Mouse (Mus musculus) MEL (cell line): ENCODE measurements around the gene Patz1. TPM values are rescaled to one million over a fixed set of nuclear protein-coding genes. Genes with fewer than 3 reads are reported as not detected.
A peak's percentile ranks its signal among the peaks of the same experiment; 100 is the strongest.

ENCODE experiments used
- DNase-seq: peaks from one replicate; pipeline ENCODE4 v3.0.0; 2011; ENCODE audit warnings: low read depth, low spot score
- H3K27ac ChIP-seq: 2 replicates; pipeline ENCODE4 v1.5.1; 2012; ENCODE audit warnings: low read depth, mild to moderate bottlenecking, control low read depth, low read length, moderate library complexity; ENCODE audit not compliant: control insufficient read depth
- H3K27me3 ChIP-seq, 2 experiments: fragments of 150-350 bp in 1 of 2; sonication (generic) in 1 of 2; 2 replicates each; pipeline ENCODE4 v1.6.1; 2012; ENCODE audit warnings: low read length in 2 of 2, mild to moderate bottlenecking in 2 of 2, improper control_type of control experiment in 1 of 2, moderate library complexity in 1 of 2; ENCODE audit not compliant: insufficient read depth in 2 of 2, control insufficient read depth in 1 of 2
- H3K36me3 ChIP-seq, 2 experiments: 2 replicates each; pipeline ENCODE4 v1.6.1; 2012 to 2014; ENCODE audit warnings: low read length in 2 of 2, improper control_type of control experiment in 1 of 2, inconsistent platforms in 1 of 2, mild to moderate bottlenecking in 1 of 2; ENCODE audit not compliant: insufficient read depth in 2 of 2, control insufficient read depth in 1 of 2
- H3K4me1 ChIP-seq, 2 experiments: fragments of 150-350 bp in 1 of 2; sonication (generic) in 1 of 2; 2 replicates each; pipeline ENCODE4 v1.6.1; 2012; ENCODE audit warnings: low read length in 2 of 2, improper control_type of control experiment in 1 of 2, mild to moderate bottlenecking in 1 of 2; ENCODE audit not compliant: insufficient read depth in 2 of 2, control insufficient read depth in 1 of 2
- H3K4me3 ChIP-seq, 2 experiments: fragments of 150-350 bp in 1 of 2; sonication (generic) in 1 of 2; 2 replicates each; pipeline ENCODE4 v1.5.1; 2012; ENCODE audit warnings: low read depth in 2 of 2, low read length in 2 of 2, mild to moderate bottlenecking in 2 of 2, moderate library complexity in 2 of 2, control low read depth in 1 of 2, improper control_type of control experiment in 1 of 2; ENCODE audit not compliant: control insufficient read depth in 1 of 2, insufficient read depth in 1 of 2
- H3K79me2 ChIP-seq: 2 replicates; pipeline ENCODE4 v1.6.1; 2012; ENCODE audit warnings: mild to moderate bottlenecking, low read length, moderate library complexity; ENCODE audit not compliant: control insufficient read depth, poor library complexity, insufficient read depth
- H3K9ac ChIP-seq: 2 replicates; pipeline ENCODE4 v1.6.1; 2012; ENCODE audit warnings: low read depth, mild to moderate bottlenecking, control low read depth, low read length, moderate library complexity; ENCODE audit not compliant: control insufficient read depth, poor library complexity, severe bottlenecking
- H3K9me3 ChIP-seq: fragments of 150-350 bp; sonication (generic); replicated peaks from 2 replicates; pipeline ENCODE4 v1.6.1; 2012; ENCODE audit warnings: mild to moderate bottlenecking, low read length, improper control_type of control experiment, moderate library complexity; ENCODE audit not compliant: insufficient read depth
- BHLHE40 ChIP-seq: IDR thresholded peaks from 2 replicates; pipeline ENCODE4 v1.6.1; 2012; ENCODE audit warnings: low read depth, mild to moderate bottlenecking, inconsistent platforms, low read length, improper control_type of control experiment, borderline replicate concordance
- CHD1 ChIP-seq: IDR thresholded peaks from 2 replicates; pipeline ENCODE4 v1.6.1; 2012; ENCODE audit warnings: low read depth, mild to moderate bottlenecking, inconsistent platforms, low read length, improper control_type of control experiment
- CTCF ChIP-seq, 3 experiments: IDR thresholded peaks in 2 of 3; conservative IDR thresholded peaks in 1 of 3; 2 replicates each; pipeline ENCODE4 v1.5.1; 2011 to 2012; ENCODE audit warnings: low read length in 3 of 3, low read depth in 2 of 3, mild to moderate bottlenecking in 2 of 3, improper control_type of control experiment in 1 of 3, inconsistent platforms in 1 of 3, mixed read lengths in 1 of 3, moderate library complexity in 1 of 3; ENCODE audit not compliant: control insufficient read depth in 1 of 3, insufficient read depth in 1 of 3, poor library complexity in 1 of 3, severe bottlenecking in 1 of 3
- E2F4 ChIP-seq: IDR thresholded peaks from 2 replicates; pipeline ENCODE4 v1.6.1; 2011; ENCODE audit warnings: low read depth, low read length, improper control_type of control experiment, borderline replicate concordance
- ELF1 ChIP-seq: IDR thresholded peaks from 2 replicates; pipeline ENCODE4 v1.6.1; 2014; ENCODE audit warnings: low read depth, mild to moderate bottlenecking, inconsistent platforms, low read length, improper control_type of control experiment, moderate library complexity
- EP300 ChIP-seq, 2 experiments: IDR thresholded peaks; 2 replicates each; pipeline ENCODE4 v1.6.1; 2011; ENCODE audit warnings: improper control_type of control experiment in 2 of 2, low read length in 2 of 2, low read depth in 1 of 2, mild to moderate bottlenecking in 1 of 2
- ETS1 ChIP-seq: IDR thresholded peaks from 2 replicates; pipeline ENCODE4 v1.6.1; 2012; ENCODE audit warnings: low read depth, mild to moderate bottlenecking, inconsistent platforms, low read length, improper control_type of control experiment, moderate library complexity
- GABPA ChIP-seq: IDR thresholded peaks from 2 replicates; pipeline ENCODE4 v1.6.1; 2012; ENCODE audit warnings: low read depth, mild to moderate bottlenecking, inconsistent platforms, low read length, improper control_type of control experiment, moderate library complexity
- GATA1 ChIP-seq: IDR thresholded peaks from 2 replicates; pipeline ENCODE4 v1.6.1; 2011; ENCODE audit warnings: low read depth, low read length, improper control_type of control experiment
- HCFC1 ChIP-seq: IDR thresholded peaks from 2 replicates; pipeline ENCODE4 v1.6.1; 2012; ENCODE audit warnings: low read depth, mild to moderate bottlenecking, inconsistent platforms, low read length, improper control_type of control experiment, moderate library complexity
- JUND ChIP-seq: IDR thresholded peaks from 2 replicates; pipeline ENCODE4 v1.6.1; 2011; ENCODE audit warnings: low read depth, mild to moderate bottlenecking, improper control_type of control experiment, low read length
- KAT2A ChIP-seq: conservative IDR thresholded peaks from 2 replicates; pipeline ENCODE4 v1.6.1; 2012; ENCODE audit warnings: low read depth, low read length, improper control_type of control experiment, inconsistent platforms
- MAFK ChIP-seq: IDR thresholded peaks from 2 replicates; pipeline ENCODE4 v1.6.1; 2011; ENCODE audit warnings: low read depth, mild to moderate bottlenecking, low read length, improper control_type of control experiment, borderline replicate concordance
- MAX ChIP-seq: IDR thresholded peaks from 2 replicates; pipeline ENCODE4 v1.6.1; 2011; ENCODE audit warnings: low read length, improper control_type of control experiment
- MAZ ChIP-seq: IDR thresholded peaks from 2 replicates; pipeline ENCODE4 v1.6.1; 2012; ENCODE audit warnings: low read depth, mild to moderate bottlenecking, inconsistent platforms, low read length, improper control_type of control experiment
- MEF2A ChIP-seq: IDR thresholded peaks from 2 replicates; pipeline ENCODE4 v1.6.1; 2014; ENCODE audit warnings: low read depth, mild to moderate bottlenecking, inconsistent platforms, low read length, improper control_type of control experiment; ENCODE audit not compliant: poor library complexity, insufficient replicate concordance, severe bottlenecking; ENCODE audit errors: extremely low read depth
- MXI1 ChIP-seq: IDR thresholded peaks from 2 replicates; pipeline ENCODE4 v1.6.1; 2011; ENCODE audit warnings: mild to moderate bottlenecking, low read depth, low read length, improper control_type of control experiment
- MYB ChIP-seq: IDR thresholded peaks from 2 replicates; pipeline ENCODE4 v1.6.1; 2011; ENCODE audit warnings: mild to moderate bottlenecking, low read depth, low read length, improper control_type of control experiment
- MYC ChIP-seq: IDR thresholded peaks from 2 replicates; pipeline ENCODE4 v1.6.1; 2011; ENCODE audit warnings: low read depth, mild to moderate bottlenecking, low read length, improper control_type of control experiment, moderate library complexity
- NELFE ChIP-seq: IDR thresholded peaks from 2 replicates; pipeline ENCODE4 v1.6.1; 2011; ENCODE audit warnings: low read depth, low read length, improper control_type of control experiment
- NRF1 ChIP-seq: IDR thresholded peaks from 2 replicates; pipeline ENCODE4 v1.6.1; 2014; ENCODE audit warnings: low read depth, mild to moderate bottlenecking, inconsistent platforms, low read length, improper control_type of control experiment, moderate library complexity; ENCODE audit not compliant: poor library complexity, insufficient read depth, severe bottlenecking
- POLR2A ChIP-seq, 2 experiments: IDR thresholded peaks; 2 replicates each; pipeline ENCODE4 v1.6.1; 2011 to 2012; ENCODE audit warnings: low read length in 2 of 2, mild to moderate bottlenecking in 2 of 2, control low read depth in 1 of 2, improper control_type of control experiment in 1 of 2, low read depth in 1 of 2, moderate library complexity in 1 of 2; ENCODE audit not compliant: control insufficient read depth in 1 of 2, insufficient read depth in 1 of 2, poor library complexity in 1 of 2
- POLR2AphosphoS2 ChIP-seq: IDR thresholded peaks from 2 replicates; pipeline ENCODE4 v1.6.1; 2011; ENCODE audit warnings: low read length, improper control_type of control experiment
- POLR2AphosphoS5 ChIP-seq: IDR thresholded peaks from 2 replicates; pipeline ENCODE4 v1.6.1; 2012; ENCODE audit warnings: low read depth, borderline replicate concordance, mild to moderate bottlenecking, inconsistent platforms, low read length, moderate library complexity, mixed read lengths
- RAD21 ChIP-seq: IDR thresholded peaks from 2 replicates; pipeline ENCODE4 v1.6.1; 2011; ENCODE audit warnings: mild to moderate bottlenecking, low read depth, low read length, improper control_type of control experiment
- RCOR1 ChIP-seq: IDR thresholded peaks from 2 replicates; pipeline ENCODE4 v1.6.1; 2012; ENCODE audit warnings: low read depth, mild to moderate bottlenecking, inconsistent platforms, low read length, improper control_type of control experiment
- SIN3A ChIP-seq: IDR thresholded peaks from 2 replicates; pipeline ENCODE4 v1.6.1; 2012; ENCODE audit warnings: low read length, improper control_type of control experiment, inconsistent platforms
- SMC3 ChIP-seq: IDR thresholded peaks from 2 replicates; pipeline ENCODE4 v1.6.1; 2011; ENCODE audit warnings: low read depth, low read length, improper control_type of control experiment
- TAL1 ChIP-seq: IDR thresholded peaks from 2 replicates; pipeline ENCODE4 v1.6.1; 2012; ENCODE audit warnings: mild to moderate bottlenecking, inconsistent platforms, low read length, moderate library complexity, mixed read lengths
- TBP ChIP-seq: IDR thresholded peaks from 2 replicates; pipeline ENCODE4 v1.8.0; 2011; ENCODE audit warnings: low read depth, low read length, improper control_type of control experiment
- TCF12 ChIP-seq: IDR thresholded peaks from 2 replicates; pipeline ENCODE4 v1.6.1; 2014; ENCODE audit warnings: low read depth, mild to moderate bottlenecking, inconsistent platforms, low read length, improper control_type of control experiment, moderate library complexity
- UBTF ChIP-seq: IDR thresholded peaks from 2 replicates; pipeline ENCODE4 v1.6.1; 2012; ENCODE audit warnings: low read depth, mild to moderate bottlenecking, inconsistent platforms, low read length, improper control_type of control experiment, moderate library complexity, borderline replicate concordance; ENCODE audit not compliant: insufficient read depth
- USF2 ChIP-seq, 2 experiments: IDR thresholded peaks; 2 replicates each; pipeline ENCODE4 v1.6.1; 2011 to 2012; ENCODE audit warnings: improper control_type of control experiment in 2 of 2, low read length in 2 of 2, borderline replicate concordance in 1 of 2, inconsistent platforms in 1 of 2, low read depth in 1 of 2, mild to moderate bottlenecking in 1 of 2; ENCODE audit not compliant: insufficient read depth in 1 of 2
- ZC3H11A ChIP-seq: IDR thresholded peaks from 2 replicates; pipeline ENCODE4 v1.6.1; 2012; ENCODE audit warnings: low read depth, mild to moderate bottlenecking, inconsistent platforms, low read length, improper control_type of control experiment
- ZKSCAN1 ChIP-seq: IDR thresholded peaks from 2 replicates; pipeline ENCODE4 v1.6.1; 2012; ENCODE audit warnings: low read depth, mild to moderate bottlenecking, inconsistent platforms, low read length, improper control_type of control experiment, moderate library complexity
- ZMIZ1 ChIP-seq: IDR thresholded peaks from 2 replicates; pipeline ENCODE4 v1.6.1; 2012; ENCODE audit warnings: low read depth, mild to moderate bottlenecking, inconsistent platforms, low read length, improper control_type of control experiment, moderate library complexity
- ZNF384 ChIP-seq: IDR thresholded peaks from 2 replicates; pipeline ENCODE4 v1.6.1; 2012; ENCODE audit warnings: low read depth, mild to moderate bottlenecking, inconsistent platforms, low read length, improper control_type of control experiment
- polyA plus RNA-seq, 2 experiments: library from polyadenylated mRNA; stranded (reverse) in 1 of 2; unstranded in 1 of 2; fragments of >175 nt in 1 of 2; fragments of >200 nt in 1 of 2; gene quantifications; 2 replicates each; pipeline versions ENCODE4 v1.2.1 to v1.2.4; 2012; ENCODE audit warnings: low replicate concordance in 2 of 2, low read depth in 1 of 2; ENCODE audit not compliant: insufficient read length in 2 of 2, insufficient read depth in 1 of 2, missing spikeins in 1 of 2
- total RNA-seq: library from RNA; depleted of rRNA; stranded (reverse); fragments of 300-350 nt; gene quantifications from 2 replicates; pipeline ENCODE4 v1.2.3, GENCODE M21; 2012

The Patz1 gene
- total and polyA plus RNA-seq, 3 experiments, result 63.1 to 63.5 TPM; not detected in 1

GRCm38 (mm10) chr11:3287921-3288320 lies 753 bp upstream of the Patz1 start:
- peak overlapping the region; percentile 64 to 67 for H3K4me3 ChIP-seq
- no peak for TF ChIP-seq MAX
- no peak for TF ChIP-seq MXI1
- TF ChIP-seq MYB, result no peak
- no peak for TF ChIP-seq NELFE
- TF ChIP-seq ZMIZ1, result no peak
- no peak for TF ChIP-seq ZNF384
- no peak for TF ChIP-seq USF2 (IDR thresholded peaks at IDR 0.05; ENCODE audit: borderline replicate concordance in 1 of 2, insufficient read depth in 1 of 2, low read depth in 1 of 2, low read length in 2 of 2)
- peak; percentile 67 for TF ChIP-seq GATA1
- TF ChIP-seq MAZ, result no peak
- no peak for TF ChIP-seq SIN3A
- TF ChIP-seq ETS1, result 0 out of 2 replicates have a peak, but pooled peaks have one; percentile 20
- TF ChIP-seq TAL1, result peak; percentile 45
- no peak for TF ChIP-seq KAT2A
- TF ChIP-seq JUND, result no peak
- no peak for TF ChIP-seq CTCF (IDR thresholded peaks at IDR 0.05 in 2 of 3, conservative IDR thresholded peaks at IDR 0.05 in 1 of 3; ENCODE audit: control insufficient read depth in 1 of 3, insufficient read depth in 1 of 3, low read depth in 2 of 3, low read length in 3 of 3, poor library complexity in 1 of 3, severe bottlenecking in 1 of 3)
- no peak for TF ChIP-seq RAD21
- no peak for TF ChIP-seq BHLHE40
- no peak for TF ChIP-seq CHD1
- no peak for TF ChIP-seq ELF1
- peak in 1 of 2 experiments; percentile 69; a peak in 2 of 4 replicates for TF ChIP-seq EP300 (IDR thresholded peaks at IDR 0.05; ENCODE audit: low read depth in 1 of 2, low read length in 2 of 2)
- TF ChIP-seq ZKSCAN1, result no peak
- TF ChIP-seq NRF1, result no peak
- no peak for TF ChIP-seq POLR2AphosphoS2
- no peak for TF ChIP-seq MYC
- no peak for TF ChIP-seq POLR2A (IDR thresholded peaks at IDR 0.05; ENCODE audit: control insufficient read depth in 1 of 2, insufficient read depth in 1 of 2, low read depth in 1 of 2, low read length in 2 of 2, poor library complexity in 1 of 2)
- TF ChIP-seq TBP, result no peak
- no peak for TF ChIP-seq POLR2AphosphoS5
- no peak for TF ChIP-seq MEF2A
- TF ChIP-seq GABPA, result no peak
- peak; percentile 18; the same call in 1 of the 2 replicates for TF ChIP-seq RCOR1
- peak; percentile 34; the same call in 1 of the 2 replicates for TF ChIP-seq TCF12
- TF ChIP-seq E2F4, result no peak
- no peak for TF ChIP-seq MAFK
- TF ChIP-seq HCFC1, result no peak; the same call in 1 of the 2 replicates
- no peak for TF ChIP-seq ZC3H11A
- TF ChIP-seq SMC3, result no peak
- no peak for TF ChIP-seq UBTF
- TF ChIP-seq, all 39 proteins: peak for 6
- Histone ChIP-seq H3K9me3 (no peaks in the 10 kb centered on the region), H3K36me3 (peaks cover 0 to 13% of the 10 kb centered on the region in 2 experiments; a peak in 2 of 4 replicates), H3K79me2 (peaks cover 40% of the 10 kb centered on the region), H3K27ac (peak overlapping the region; percentile 67), H3K4me1 (peaks cover 3 to 21% of the 10 kb centered on the region in 2 experiments), H3K27me3 (no peaks in the 10 kb centered on the region), H3K9ac (peak overlapping the region; percentile 98)
- peak; percentile 84 for DNase-seq
